Mouse (Mus musculus): ENCODE data around the gene Dgkq.

Dgkq gene

DNA sequence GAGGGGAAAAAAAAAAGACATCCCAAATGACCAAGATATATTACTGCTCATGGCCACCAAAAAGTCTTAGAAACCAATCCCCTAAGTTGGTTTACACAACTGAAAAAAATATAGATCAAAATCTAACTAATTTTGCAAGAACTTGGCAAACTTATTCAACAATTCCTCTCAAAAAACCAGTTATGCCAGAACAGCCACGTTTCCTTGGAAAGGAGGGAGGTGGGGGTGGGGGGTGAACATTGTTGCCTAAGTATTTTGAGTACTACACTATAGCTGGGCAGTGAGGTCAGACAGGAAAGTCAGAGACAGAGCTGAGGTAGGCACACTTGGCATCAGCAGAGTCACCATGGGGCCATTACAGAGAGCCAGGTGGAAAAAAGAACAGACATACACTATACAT lies 69.5 kb downstream of the Dgkq start:
- no peak for DNase-seq (ENCODE audit: low spot score)
